Mouse (Mus musculus) C2C12 (cell line): ENCODE results near the gene Myh6.
"Not testable (repeated sequence)": the region's sequence is repeated elsewhere in the genome, so short reads cannot be mapped to it uniquely, and the experiment has no call there.

Experiments used
- CTCF ChIP-seq: IDR thresholded peaks from one replicate; pipeline ENCODE4 v1.5.1; 2011; ENCODE audit not compliant: control insufficient read depth, insufficient read depth, insufficient read length
- MAX ChIP-seq: IDR thresholded peaks from one replicate; pipeline ENCODE4 v1.6.1; 2011; ENCODE audit warnings: mild to moderate bottlenecking, control low read depth
- MYOD1 ChIP-seq: IDR thresholded peaks from one replicate; pipeline ENCODE4 v1.6.1; 2011; ENCODE audit warnings: low read depth; ENCODE audit not compliant: control insufficient read depth, insufficient read length
- MYOG ChIP-seq: IDR thresholded peaks from one replicate; pipeline ENCODE4 v1.6.1; 2011; ENCODE audit not compliant: control insufficient read depth, insufficient read length; ENCODE audit errors: extremely low read depth
- USF1 ChIP-seq: IDR thresholded peaks from one replicate; pipeline ENCODE4 v1.6.1; 2011; ENCODE audit warnings: low read depth, mild to moderate bottlenecking, control low read depth, moderate library complexity

GRCm38 (mm10) chr14:54988350-54988874 is 21.7 kb upstream of the Myh6 start:
- TF ChIP-seq CTCF, USF1, MAX, MYOD1, MYOG: not testable (repeated sequence)
